Mouse (Mus musculus): Measurements from ENCODE around the gene Cinp. TPM values are rescaled to one million over a fixed set of nuclear protein-coding genes. Genes with fewer than 3 reads are reported as not detected.

Cinp gene
- total RNA-seq, 2 experiments from 2014 or later: 26.7 to 28.6 TPM

DNA sequence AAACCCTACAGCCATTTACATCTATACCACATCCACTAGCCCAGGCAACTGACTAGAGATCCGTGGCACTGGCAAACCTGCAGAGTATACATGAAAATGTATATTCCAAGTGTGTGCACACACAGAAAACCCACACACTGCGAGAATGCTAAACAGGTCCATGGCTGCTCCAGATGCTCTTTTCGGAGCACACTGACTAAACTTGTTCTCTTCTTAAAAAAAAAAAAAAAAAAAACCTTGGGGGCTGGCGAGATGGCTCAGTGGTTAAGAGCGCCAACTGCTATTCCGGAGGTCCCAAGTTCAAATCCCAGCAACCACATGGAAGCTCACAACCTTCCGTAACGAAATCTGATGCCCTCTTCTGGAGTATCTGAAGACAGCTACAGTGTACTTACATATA is 51.1 kb downstream of the Cinp start:
- no peak for ATAC-seq (replicated peaks; ENCODE audit: low FRiP score, poor library complexity, severe bottlenecking)

DNA sequence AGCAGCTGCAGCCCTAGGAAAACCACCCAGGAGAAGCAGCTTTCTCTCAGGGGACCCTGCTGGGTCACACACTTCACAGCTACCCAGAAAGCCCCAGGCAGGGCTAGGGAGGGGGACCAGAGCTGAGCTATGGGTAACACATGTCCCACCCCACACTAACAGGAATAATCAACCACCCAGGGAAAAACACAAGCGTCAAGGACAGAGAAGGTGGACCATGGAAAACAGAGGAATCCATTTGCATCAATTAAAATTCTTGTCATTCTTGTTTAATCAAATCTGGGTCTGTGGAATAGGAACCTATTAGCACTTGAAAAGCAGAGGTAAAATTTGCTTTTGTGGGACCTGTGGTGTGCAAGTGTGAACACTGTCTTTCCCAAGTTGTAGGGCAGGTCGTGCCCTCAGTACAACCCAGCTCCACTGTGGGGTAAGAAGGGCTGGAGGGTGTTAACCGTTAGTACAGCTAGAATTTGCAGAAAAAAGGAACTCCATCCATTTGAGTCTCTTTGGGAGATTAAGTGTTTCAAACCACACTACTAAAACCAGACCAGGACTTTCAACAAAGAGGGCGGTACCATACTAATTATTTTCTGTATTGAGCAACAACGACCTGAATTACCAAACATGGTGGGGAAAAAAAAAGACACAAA is 51.6 kb downstream of the Cinp start:
- no peak for ATAC-seq (replicated peaks; ENCODE audit: low FRiP score, poor library complexity, severe bottlenecking)

DNA sequence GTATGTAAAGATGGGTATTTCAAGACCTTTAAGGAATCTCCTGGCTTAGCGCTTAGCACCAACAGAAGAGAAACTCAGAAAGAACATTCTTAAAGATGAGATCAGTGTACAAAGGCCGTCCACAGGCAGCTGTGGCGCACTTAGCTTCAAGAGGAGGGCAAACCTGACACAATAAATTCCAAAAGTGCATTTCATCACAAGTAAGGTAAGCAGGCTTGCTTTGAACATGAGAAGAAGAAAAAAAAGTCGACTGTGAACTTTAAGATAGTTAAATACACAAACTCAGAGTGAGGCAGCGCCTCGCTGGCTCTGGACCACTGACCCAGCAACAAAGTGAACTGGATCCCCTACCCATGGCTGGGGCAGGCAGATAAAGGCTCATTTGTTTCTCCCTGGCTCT is 52.2 kb downstream of the Cinp start:
- ATAC-seq (replicated peaks; ENCODE audit: low FRiP score, poor library complexity, severe bottlenecking): no peak

DNA sequence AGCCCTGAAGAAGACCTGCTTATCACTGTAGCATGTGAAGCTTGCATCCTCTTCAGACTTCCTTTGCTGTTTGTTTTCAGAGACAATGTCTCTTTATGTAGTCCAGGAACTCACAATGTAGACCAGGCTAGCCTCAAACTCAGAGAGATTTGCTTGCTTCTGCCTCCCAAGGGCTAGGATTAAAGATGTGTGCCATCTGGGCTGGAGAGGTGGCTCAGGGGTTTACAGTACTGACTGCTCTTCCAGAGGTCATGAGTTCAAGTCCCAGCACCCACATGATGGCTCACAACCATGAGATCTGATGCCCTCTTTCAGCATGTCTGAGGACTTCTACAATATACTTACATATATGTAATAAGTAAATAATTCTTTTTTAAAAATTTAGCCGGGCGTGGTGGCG is 53.8 kb downstream of the Cinp start:
- no peak for ATAC-seq (replicated peaks; ENCODE audit: low FRiP score, poor library complexity, severe bottlenecking)

DNA sequence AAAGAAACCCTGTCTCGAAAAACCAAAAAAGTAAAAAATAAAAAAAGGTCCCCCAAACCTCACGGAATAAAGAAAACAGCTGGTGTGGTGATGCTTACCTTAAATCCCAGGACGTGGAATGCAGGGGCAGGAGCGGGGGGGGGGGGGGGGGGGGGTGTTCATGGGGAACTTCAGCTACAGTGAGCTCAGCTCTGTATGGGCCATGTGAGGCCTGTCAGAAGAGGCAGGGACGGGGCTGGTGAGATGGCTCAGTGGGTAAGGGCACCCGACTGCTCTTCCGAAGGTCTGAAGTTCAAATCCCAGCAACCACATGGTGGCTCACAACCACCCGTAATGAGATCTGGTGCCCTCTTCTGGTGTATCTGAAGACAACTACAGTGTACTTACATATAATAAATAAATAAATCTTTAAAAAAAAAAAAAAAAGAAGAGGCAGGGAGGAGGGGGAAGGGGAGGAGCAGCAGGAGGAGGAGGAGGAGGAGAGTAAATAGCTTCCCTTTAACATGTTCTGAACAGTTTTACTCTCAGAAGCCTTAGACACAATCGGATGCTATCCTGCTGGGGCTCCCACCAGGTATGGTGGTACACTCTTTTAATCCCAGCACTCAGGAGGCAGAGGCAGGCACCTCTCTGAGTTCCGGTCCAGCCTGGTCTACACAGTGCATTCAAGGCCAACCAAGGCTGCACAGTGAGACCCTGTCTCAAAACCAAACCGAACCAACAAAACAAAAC is 58.5 kb downstream of the Cinp start:
- ATAC-seq (replicated peaks; ENCODE audit: low FRiP score, poor library complexity, severe bottlenecking): no peak

DNA sequence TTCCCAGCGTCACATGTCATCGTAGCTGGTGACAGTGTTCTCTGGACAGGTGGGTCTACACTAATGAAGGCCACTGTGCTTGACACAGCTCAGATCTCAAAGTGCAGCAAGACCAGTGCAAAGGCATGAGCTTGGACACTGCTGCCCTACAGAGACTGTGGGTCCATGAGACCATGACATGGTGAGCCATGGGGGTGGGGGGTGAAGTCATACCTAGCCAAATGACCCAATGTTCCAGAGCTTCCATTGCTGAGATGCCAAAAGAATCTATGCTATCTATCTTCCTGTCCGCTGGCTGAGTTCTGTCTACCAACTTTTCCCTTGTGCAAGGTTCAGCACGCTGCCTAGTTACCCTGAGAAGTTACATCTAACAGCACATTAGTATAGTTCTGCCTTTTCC is 60.0 kb downstream of the Cinp start:
- ATAC-seq (replicated peaks; ENCODE audit: low FRiP score, poor library complexity, severe bottlenecking): no peak

Other genes starting within 250 kb of the Cinp start
- gene 1700001K19Rik, start 206.5 kb downstream of the Cinp start, total RNA-seq (2015; ENCODE audit: low replicate concordance): not detected in 2 replicates
- gene 1700001K19Rik, start 206.5 kb downstream of the Cinp start, total RNA-seq (2017; ENCODE audit: low replicate concordance): not detected in 2 replicates
- 240 and 254 TPM in 2 replicates for gene Hsp90aa1, start 186.4 kb downstream of the Cinp start, total RNA-seq (2015; ENCODE audit: low replicate concordance)
- gene Hsp90aa1, start 186.4 kb downstream of the Cinp start, total RNA-seq (2017; ENCODE audit: low replicate concordance): 257 and 485 TPM in 2 replicates
- 8.6 and 11.5 TPM in 2 replicates for gene Wdr20, start 151.2 kb downstream of the Cinp start, total RNA-seq (2015; ENCODE audit: low replicate concordance)
- gene Wdr20, start 151.2 kb downstream of the Cinp start, total RNA-seq (2017; ENCODE audit: low replicate concordance): 14.8 and 19.4 TPM in 2 replicates
- gene Mok, start 48.2 kb downstream of the Cinp start, total RNA-seq (2015; ENCODE audit: low replicate concordance): not detected in 2 replicates
- gene Mok, start 48.2 kb downstream of the Cinp start, total RNA-seq (2017; ENCODE audit: low replicate concordance): 0.14 TPM in 1 of 2 replicates, not detected in the other
- 0.63 and 3.3 TPM in 2 replicates for gene Zfp839, start 38.9 kb downstream of the Cinp start, total RNA-seq (2015; ENCODE audit: low replicate concordance)
- gene Zfp839, start 38.9 kb downstream of the Cinp start, total RNA-seq (2017; ENCODE audit: low replicate concordance): 1.4 and 2.1 TPM in 2 replicates
- gene Tecpr2, start 119 bp upstream of the Cinp start, total RNA-seq (2015; ENCODE audit: low replicate concordance): 2.3 and 3.6 TPM in 2 replicates
- gene Tecpr2, start 119 bp upstream of the Cinp start, total RNA-seq (2017; ENCODE audit: low replicate concordance): 2.1 and 2.9 TPM in 2 replicates
- gene Ankrd9, start 89.9 kb upstream of the Cinp start, total RNA-seq (2015; ENCODE audit: low replicate concordance): 29.8 and 52.2 TPM in 2 replicates
- 66.5 and 82.1 TPM in 2 replicates for gene Ankrd9, start 89.9 kb upstream of the Cinp start, total RNA-seq (2017; ENCODE audit: low replicate concordance)
- 21.3 and 26.9 TPM in 2 replicates for gene Rcor1, start 150.2 kb upstream of the Cinp start, total RNA-seq (2015; ENCODE audit: low replicate concordance)
- gene Rcor1, start 150.2 kb upstream of the Cinp start, total RNA-seq (2017; ENCODE audit: low replicate concordance): 9.8 and 18.0 TPM in 2 replicates